Mouse (Mus musculus) spleen, embryonic (tissue): ENCODE measurements around the gene Gm45618.

Experiments
- CTCF ChIA-PET: fragments of 350-600 bp; sonication (Branson Sonifier 250); formaldehyde crosslinking; loops from one replicate; lab custom pipeline; 2022; lab: Charles Lee

Gm45618 gene

DNA sequence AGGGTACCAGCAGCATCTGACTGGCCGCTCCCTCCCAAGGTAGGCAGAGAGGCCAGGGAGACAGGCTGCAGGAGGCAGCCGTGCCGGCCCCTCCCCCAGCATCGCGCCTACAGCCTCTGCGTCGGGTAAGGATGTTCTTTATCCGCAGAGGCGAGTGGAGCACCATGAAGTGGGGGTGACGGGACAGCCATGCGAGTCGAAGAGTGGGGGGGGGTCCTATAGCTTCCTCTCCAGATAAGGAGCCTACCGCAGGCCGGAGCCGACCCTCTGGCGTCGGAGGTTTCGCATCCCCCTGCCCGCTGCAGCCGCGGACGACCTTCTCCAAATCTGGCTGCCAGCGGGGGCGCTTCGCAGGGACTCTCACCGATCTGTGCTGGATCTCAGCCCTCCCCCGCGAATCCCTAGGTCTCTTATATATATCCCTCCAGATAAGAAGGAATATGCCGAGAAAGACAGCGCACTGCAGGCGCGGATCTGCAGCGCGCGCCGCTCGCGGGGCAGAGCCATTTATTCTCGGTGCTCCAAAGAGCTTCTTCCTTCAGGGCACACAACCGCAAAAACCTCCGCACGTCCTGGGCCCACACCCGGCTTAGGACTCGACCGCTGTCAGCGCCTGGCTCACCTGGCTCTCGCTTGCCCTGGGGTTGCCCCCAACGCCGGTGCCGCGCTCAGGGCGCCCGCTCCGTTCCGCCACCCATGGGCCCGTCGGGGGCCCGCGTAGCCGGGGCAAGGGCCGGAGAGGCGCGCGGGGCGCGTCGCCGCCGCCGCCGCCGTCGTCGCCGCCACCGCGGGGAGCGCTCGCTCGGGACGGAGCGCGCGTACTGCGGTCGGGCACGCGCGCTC, 26.0 kb downstream of the Gm45618 start:
- CTCF ChIA-PET: interaction anchor here (1.0 kb wide), 1 partner anchor 9 kb away, joined by 3 read pairs; no protein-coding TSS in a partner anchor

DNA sequence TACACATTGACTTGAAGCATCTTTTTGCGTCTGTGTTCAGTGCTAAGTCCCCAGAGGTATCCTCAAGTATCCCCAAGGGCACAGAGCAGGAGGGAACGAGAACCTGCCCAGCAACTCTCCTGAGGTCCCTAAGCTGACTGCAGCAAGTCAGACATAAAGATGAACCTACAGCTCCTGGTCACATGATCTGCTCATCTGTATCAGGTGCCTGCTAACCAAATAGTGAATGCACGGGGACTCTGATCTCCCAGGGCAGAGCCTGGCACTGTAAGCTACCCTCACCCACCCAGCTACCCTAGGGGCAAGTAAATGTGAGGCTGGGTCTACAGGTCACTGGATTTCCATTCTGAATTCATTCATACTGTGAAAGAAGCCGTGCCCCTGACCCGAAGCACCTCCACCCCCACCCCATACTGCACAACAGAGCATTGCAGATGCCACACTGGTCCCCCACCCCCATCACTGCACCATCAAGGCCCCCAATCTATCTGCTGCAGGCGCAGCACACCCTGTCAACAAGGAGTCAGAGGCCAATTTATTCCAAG, 26.8 kb downstream of the Gm45618 start:
- CTCF ChIA-PET: no interaction called here

DNA sequence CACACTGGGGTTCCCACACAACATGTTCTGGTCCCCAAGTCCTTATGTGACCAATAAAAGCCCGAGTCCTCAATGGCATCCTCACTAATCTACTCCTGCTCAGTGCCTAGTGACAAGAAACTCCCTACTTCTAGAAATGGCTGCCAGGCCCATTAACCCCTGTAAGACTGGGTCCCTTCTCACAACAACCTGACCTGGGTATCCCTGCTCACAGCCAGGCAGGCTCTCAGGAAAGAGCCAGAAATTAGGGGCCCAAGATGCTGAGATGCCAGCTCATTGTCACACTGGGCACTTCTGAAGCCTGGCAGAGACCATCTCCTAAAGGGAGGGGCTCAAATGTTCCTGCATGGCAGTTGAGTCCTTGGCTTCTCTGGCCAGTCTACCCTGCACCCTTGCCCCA, 27.5 kb downstream of the Gm45618 start:
- CTCF ChIA-PET: no interaction called here

DNA sequence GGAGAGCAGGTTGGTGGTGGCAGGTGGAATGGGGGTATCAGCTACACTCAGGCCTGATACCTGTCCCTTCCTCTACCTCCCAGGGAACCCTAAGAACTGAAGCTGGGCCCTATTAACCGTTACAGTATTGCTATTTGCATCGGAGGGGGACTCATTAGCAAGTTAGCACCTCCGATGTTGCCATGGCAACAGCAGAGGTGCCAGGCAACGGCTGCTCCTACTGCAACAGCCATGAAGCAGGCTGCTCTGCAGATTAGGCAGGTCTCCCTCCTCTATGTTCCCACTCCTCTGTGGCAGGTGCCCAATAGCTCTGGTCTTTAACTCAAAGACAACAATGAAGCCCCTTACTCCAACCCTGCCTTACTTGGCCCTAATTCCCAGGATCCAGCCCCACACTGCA, 28.7 kb downstream of the Gm45618 start:
- CTCF ChIA-PET: no interaction called here

DNA sequence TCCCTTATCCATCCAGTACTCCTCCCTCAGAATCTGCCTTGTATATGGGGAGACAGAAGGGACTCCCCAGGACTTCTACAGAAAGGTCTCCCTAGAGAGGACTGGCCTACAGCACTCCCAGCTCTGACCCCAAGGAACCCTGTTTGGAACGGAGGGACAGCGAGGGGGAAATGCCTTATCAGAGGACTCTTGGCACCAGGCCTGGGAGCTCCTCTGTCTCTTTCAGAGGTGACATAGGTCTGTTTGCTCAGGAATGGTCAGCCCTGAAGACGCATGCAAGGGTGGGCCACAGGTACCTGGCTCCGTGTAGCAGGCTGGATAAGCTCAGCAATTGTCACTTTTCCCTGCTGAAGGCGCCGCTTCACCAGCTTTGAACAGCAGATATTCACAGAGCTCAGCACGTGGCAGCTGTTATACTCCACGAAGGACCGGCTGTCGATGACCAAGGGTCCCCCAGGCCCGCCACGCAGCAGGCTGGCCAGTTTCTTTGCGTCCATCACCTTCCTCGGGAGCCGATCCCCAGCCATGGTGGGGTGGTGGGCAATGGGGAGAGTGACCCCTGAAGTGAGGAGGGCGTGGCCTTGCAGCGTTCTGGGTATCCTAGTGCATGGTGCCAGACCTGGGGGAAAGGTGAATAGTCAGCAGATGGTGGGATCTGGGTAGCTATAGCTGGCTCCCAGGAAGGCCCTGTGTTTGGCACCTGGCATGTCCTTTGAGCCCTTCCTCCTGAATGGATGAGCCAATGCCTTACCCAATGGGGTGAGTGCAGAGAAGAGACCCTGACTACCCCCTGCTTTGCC, 30.7 kb downstream of the Gm45618 start:
- CTCF ChIA-PET: no interaction called here

DNA sequence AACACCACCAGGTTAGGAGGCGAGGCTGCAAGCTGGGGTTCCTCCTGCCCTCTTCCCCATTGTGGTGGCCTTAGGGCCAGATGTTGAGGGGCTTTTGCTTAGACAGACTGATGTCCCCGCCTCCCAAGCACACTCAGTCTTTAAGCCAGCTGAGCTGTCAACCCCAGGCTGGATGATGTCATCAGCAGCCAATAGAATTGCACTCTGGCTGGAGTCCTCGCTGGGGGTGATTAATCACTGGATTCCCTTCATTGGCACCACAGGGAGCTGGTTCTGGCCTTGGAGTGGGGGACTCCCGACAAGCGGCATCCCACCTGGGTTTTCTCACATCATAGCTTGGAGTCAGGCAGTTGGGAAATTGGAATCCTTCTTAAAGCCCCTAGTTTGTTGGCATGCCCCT, 31.6 kb downstream of the Gm45618 start:
- CTCF ChIA-PET: no interaction called here

DNA sequence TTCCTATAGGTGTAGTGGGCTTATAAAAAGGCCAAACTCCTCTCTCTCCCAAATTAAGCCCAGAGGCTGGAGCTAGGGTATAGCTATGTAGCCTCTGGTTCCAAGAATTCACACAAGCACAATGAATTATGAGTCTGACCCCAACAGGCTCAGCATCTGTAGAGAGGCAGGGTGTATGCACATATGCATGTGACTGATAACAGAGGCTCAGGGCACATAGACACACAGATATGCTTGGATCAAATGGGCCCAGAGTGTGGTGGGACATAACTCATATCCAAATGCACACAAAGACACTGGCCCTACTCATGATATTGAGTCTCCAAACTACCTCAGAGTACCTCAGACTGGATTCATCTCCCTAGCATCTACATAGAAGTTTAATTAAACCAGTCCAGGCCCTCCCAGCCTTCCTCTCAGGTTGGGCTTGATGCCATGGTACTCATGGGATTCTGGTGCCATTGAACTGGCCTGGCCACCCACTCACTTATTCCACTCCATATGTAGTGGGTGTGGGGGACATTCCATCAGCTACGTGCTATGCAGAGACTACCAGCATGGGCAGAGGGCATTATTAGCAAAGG, 33.4 kb downstream of the Gm45618 start:
- CTCF ChIA-PET: no interaction called here

DNA sequence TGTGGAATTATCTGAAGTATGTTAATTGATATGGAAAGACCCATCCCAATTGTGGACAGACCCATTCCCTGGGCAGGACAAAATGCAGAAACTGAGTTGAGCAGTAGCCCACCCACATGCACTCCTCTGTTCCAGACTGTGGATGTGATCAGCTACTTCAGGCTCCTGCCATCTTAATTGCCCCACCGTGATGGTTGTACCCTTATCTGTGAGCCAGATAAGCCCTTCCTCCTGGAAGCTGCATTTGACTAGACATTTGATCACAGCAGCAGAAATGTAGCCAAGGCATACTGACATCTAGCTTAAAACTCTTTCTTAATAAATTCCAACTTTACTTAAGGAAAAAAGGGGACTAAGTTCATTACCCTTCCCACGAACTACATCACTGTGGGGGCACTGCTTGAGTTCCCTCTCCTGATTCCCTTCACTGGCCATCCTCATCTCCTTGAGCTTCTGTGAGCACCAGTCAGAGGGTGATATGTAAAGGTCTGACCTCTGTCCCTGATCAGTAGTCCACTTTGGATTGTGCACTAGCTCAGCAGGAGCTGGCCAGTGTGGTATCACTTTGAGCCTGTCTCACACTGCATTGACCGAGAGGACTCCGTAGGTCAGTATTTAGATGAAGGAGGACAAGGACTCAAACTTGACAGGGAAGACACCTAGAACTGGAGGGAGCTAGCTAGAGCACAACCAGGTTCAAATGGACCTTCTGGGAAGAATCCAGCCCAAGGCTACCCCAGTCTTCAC, 34.2 kb downstream of the Gm45618 start:
- CTCF ChIA-PET: no interaction called here

DNA sequence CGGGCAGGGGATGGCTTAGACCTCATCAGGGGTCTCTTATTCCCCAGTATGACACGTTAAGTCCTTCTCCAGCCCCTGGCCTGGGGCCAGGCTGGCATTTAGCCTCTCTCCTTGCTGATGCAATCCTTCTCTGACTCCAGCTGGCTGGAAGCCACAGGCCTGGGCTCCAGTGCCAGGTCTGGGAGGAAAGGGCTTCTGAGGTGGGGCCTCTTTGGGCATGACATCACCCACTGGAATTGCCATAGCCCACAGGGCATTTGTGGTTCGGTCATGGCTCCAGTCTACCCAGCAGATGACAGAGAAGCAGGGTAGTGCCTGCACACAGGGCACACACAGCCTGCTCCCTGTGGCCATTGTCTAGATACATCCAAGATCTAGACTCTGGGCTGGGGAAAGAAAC, 35.7 kb downstream of the Gm45618 start:
- CTCF ChIA-PET: interaction anchor here (0.7 kb wide), 1 partner anchor 11 kb away, joined by 3 read pairs; the partner anchor contains the start of gene Dusp8

DNA sequence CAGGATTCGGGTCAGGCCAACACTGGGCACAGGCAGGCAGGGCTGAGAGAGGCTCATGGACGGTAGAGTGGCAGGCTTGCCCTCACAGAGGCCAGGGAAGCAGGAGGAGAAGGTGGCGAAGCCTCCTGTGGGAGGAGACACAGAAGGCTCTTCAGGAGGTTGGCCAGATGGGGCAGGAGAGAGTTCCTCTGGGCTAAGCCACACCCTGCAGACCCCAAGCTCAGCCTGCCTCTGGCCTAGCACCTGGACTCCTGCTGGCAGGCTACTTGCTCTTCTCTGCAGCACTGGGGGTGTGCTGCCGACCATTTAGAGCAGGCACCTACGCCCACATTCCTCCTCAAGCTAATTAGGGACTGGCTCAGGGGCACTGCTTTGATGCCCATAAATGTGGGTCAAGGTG, 36.1 kb downstream of the Gm45618 start:
- CTCF ChIA-PET: no interaction called here

DNA sequence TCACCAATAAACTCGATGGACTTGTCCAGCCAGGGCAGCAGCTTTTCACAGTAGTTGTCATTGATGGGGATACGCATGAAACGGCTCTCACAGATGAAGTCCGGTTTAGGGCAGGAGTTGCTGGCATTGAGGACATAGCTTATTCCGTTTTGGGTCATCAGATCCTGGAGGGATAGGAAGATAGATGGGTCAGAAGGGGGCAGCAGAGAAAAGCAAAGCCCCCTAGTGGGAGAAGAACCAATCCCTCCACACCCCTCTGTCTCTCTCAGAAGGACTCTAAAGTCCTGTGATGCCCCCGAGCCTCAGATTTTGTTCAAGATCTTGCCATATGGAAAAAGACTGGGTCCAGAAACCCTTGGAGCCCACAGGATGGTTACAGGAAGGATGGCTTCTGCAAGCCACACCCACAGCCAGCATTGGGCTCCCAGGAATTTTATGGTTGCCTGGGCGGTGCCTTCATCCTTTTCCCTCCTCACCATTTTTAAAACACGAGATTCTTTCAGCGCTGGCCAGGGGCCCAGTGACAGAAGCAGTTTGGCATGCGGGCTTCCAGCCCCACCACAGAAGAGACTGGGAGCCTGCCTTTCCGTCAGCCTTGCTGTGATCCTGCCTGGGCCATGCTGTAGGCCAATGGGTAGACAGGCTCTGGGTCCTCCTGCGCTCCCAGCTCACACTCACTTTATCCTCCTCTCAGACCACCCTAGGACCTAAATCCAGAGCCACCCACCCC, 36.8 kb downstream of the Gm45618 start:
- CTCF ChIA-PET: no interaction called here

DNA sequence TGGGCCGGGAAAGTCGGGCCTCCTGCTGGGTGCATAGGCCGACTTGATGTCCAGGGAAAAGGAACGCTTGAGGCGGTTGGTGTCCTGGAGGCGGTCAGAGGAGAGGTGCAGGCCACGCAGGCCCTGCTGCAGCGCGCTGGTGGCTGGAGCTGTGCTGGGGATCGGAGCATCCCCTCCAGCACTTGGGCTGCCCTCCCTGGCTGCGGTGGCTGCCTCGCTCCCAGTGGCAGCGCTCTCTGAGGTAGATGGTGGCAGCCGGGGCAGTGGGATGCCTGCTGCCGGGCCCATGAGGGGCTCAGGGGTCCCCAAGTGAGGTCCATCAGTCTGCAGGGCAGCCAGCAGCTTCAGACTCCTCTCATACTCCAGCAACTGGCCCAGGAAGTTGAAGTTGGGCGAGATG, 37.9 kb downstream of the Gm45618 start:
- CTCF ChIA-PET: no interaction called here

DNA sequence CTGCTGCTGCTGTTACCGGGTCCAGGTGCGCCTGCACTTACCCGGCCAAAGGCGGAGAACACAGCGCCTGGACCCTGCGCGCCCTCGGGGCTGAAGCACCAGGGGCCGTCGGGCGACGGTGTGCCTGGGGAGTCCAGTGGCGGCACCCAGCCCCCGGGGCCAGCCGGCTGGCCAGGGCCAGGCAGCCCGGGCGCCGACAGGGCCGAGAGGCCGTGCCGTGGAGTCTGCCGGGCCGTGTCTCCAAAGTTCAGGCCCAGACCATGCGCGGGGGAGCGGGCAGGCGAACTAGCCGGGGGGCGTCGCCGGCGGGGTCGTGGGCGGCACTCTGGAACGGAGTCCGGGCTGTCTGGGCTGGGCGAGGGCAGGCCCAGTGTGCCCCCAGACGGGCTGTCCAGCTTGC, 38.4 kb downstream of the Gm45618 start:
- CTCF ChIA-PET: no interaction called here

DNA sequence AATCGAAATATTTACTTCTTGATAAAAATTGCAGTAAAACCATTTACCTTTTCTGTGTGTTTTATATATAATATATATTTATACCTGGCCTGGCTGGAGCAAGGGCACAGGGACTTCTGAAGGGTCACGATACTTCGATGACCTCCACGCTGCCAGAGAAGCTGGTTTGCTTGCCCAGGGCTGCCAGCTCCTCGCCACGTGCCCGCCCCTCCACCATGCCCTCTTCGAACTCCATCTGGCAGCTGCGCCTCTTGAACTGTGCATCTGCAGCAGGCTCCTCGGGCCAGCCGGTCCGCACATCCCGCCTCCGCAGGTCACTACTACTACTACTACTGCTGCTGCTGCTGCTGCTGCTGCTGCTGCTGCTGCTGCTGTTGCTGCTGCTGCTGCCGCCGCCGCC, 38.8 kb downstream of the Gm45618 start:
- CTCF ChIA-PET: no interaction called here

DNA sequence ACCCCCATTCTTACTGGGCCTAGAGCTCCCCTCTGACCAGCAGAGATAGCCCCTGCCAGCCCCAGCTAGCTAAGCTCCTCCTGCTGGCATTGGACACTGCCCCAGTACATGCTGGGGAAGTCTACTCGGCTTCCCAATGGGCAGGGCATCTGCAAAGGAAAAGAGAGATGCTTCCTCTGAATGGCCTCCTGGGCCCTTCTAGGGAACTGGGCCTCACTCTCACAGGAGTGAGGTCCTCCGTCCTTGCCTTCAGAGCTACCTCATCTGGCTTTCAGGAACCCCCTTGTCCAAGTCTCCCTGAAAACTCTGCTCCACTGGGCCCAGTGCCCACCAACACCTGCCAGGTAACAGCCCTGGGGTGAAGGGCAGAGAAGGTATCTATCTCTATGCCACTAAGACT, 39.7 kb downstream of the Gm45618 start:
- CTCF ChIA-PET: no interaction called here

DNA sequence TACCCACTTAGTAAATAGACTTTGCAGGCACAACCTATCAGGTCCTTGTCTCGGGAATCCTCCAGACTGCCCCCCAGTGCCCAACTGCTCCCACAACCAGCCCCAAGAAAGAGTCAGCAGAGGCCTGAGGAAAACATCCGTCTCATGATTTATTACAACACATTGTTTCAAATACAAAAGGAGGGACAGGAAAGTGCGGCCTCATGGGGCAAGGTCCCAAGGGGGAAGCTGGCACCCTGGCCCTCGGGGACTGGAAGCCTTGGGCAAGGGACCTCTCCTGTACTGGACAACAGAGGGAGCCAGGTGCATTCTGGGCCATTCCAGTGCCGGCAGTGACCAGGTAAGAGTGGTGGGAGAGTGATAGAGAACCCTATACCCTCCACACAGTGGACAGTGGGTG, 41.2 kb downstream of the Gm45618 start:
- CTCF ChIA-PET: no interaction called here

DNA sequence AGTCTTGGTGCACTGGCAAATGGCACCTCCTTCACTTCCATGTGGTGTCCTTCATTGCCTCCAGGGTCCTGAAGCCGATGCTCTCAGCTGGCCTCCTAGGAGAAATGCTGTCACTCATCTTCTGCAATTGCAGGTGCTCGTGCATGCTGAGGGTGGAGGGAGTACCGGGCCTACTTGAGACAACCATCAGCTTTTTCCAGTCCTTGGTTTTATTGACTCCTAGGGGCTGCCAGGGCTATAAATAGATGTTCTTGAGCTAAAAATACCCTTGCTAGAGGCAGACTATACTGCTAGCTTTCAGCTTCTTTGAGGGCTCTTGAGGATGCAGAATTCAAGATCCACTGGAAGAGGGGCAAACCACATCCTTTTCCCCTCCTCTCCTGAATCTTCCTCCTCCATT, 43.4 kb downstream of the Gm45618 start:
- CTCF ChIA-PET: no interaction called here

DNA sequence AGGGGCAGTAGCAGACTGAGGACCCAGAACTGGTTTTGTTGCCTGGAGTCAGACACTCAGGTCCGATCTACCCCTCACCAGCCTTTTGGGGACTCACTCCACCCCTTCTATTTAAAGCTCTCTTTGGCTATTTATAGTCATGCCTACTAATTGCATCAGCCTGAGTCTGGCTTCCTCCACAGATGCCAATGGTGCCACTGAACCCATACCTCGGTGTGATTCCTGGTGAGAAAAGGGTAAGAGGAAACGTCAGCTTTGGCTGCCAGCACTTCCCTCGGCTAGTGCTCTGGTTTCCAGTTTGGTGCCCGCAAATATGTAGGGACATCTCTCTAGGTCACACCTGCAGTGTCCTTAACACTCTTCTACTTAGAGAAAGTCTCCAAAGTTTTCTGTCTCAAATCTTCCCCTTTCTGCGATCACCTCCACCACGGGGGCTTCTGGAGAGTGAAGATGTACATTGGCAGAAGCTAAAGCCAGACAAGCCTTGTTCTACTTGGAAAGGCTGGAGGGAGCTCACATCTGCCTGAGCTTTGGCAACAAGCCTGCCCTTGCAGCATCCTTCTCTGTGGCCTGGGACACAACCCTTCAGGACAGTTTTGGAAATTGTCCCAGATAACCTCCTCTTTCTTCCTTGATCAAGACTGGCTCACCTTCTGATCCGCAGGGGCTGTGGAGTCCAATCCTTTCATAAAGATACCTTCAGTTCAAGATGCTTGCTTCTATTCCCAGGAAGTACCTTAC, 46.2 kb downstream of the Gm45618 start:
- CTCF ChIA-PET: no interaction called here

DNA sequence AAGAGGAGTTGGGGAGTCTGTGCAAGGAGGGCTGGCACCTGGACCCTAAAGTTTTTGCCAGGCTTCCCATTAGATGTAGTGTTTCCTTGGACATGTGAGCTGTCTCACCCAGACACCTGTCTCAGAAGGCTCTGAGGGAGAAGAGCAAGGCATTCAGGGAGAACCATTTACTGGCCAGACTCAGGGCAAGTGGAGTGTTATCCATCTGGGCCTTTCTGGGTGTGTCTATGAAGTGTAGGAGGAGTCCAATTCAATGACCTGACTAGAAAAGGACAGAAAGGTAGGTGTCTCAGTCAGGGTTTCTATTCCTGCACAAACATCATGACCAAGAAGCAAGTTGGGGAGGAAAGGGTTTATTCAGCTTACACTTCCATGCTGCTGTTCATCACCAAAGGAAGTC, 48.8 kb downstream of the Gm45618 start:
- CTCF ChIA-PET: interaction anchor here (0.5 to 1.5 kb wide), 3 partner anchors 26 to 43 kb away, joined by 4 to 8 read pairs (median 4); no protein-coding TSS in a partner anchor

DNA sequence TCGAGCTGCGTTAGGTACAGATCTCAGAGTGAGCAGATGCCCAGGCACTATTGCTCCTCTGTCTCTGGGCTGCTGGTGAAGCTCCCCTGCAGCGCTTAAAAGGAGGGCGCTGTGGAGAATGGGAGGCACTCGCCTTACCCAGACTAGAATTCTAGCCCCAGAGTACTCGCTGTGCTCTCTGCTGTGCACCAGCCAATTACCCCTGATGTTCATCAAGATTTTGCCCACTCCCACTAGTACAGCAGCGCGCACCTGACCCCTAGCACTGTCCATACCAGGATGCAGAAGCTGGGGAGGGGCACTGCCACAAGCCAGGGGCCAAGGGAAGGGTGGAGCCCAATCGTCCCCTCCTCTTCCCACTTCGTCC, 49.3 kb downstream of the Gm45618 start:
- CTCF ChIA-PET: interaction anchor here (0.5 to 1.5 kb wide), 4 partner anchors 27 to 1533 kb away, joined by 4 to 8 read pairs (median 4); no protein-coding TSS in a partner anchor
